Mouse (Mus musculus) small intestine, adult 2 months (tissue): ENCODE measurements around the gene Rph3a. TPM values are rescaled to one million over a fixed set of nuclear protein-coding genes. Genes with fewer than 3 reads are reported as not detected.

Experiments used
- H3K27ac ChIP-seq: fragments of 200-500 bp; 2 replicates; pipeline ENCODE4 v1.5.1; 2012; ENCODE audit warnings: low read depth, low read length, control low read depth, inconsistent platforms; ENCODE audit not compliant: insufficient read depth
- H3K27me3 ChIP-seq: fragments of 200-500 bp; 2 replicates; pipeline ENCODE4 v1.6.1; 2012; ENCODE audit warnings: mild to moderate bottlenecking, moderate library complexity, low read length, inconsistent platforms; ENCODE audit not compliant: control insufficient read depth, insufficient read depth
- H3K36me3 ChIP-seq: fragments of 200-500 bp; 2 replicates; pipeline ENCODE4 v1.6.1; 2012; ENCODE audit warnings: mild to moderate bottlenecking, low read length, control low read depth, inconsistent platforms; ENCODE audit not compliant: control insufficient read depth, insufficient read depth
- H3K4me1 ChIP-seq: fragments of 200-500 bp; 2 replicates; pipeline ENCODE4 v1.6.1; 2012; ENCODE audit warnings: low read length, inconsistent platforms, mixed read lengths; ENCODE audit not compliant: control insufficient read depth, insufficient read depth, insufficient read length
- H3K4me3 ChIP-seq: fragments of 200-500 bp; 2 replicates; pipeline ENCODE4 v1.5.1; 2012; ENCODE audit warnings: low read depth, mild to moderate bottlenecking, control low read depth, inconsistent platforms, low read length, moderate library complexity
- CTCF ChIP-seq: fragments of 200-500 bp; IDR thresholded peaks from 2 replicates; pipeline ENCODE4 v1.5.1; 2012; ENCODE audit warnings: low read depth, mild to moderate bottlenecking, control low read depth, inconsistent platforms, low read length, moderate library complexity, mixed read lengths; ENCODE audit not compliant: insufficient replicate concordance, insufficient read length; ENCODE audit errors: extremely low read depth
- POLR2A ChIP-seq: fragments of 200-500 bp; IDR thresholded peaks from 2 replicates; pipeline ENCODE4 v1.6.1; 2012; ENCODE audit warnings: low read depth, mild to moderate bottlenecking, control low read depth, inconsistent platforms, low read length, moderate library complexity
- WGBS: fragments of 180-500 bp; shearing (Covaris S2); methylation state at CpG from one replicate; pipeline ENCODE4 v1.1.7; 2018; 5-methylcytosine and 5-hydroxymethylcytosine counted together
- polyA plus RNA-seq: library from polyadenylated mRNA; depleted of rRNA; stranded (reverse); fragments of >200 nt; gene quantifications from 2 replicates; pipeline ENCODE4 v1.2.3, GENCODE M21; 2012

The Rph3a gene
- polyA plus RNA-seq, 1 experiment: 0.35 TPM

GRCm38 (mm10) chr5:120966156-120966555 lies 43.7 kb downstream of the Rph3a start:
- Histone ChIP-seq H3K4me3 (no peak overlapping the region), H3K27ac (no peak overlapping the region), H3K4me1 (no peaks in the 10 kb centered on the region), H3K36me3 (no peaks in the 10 kb centered on the region), H3K27me3 (no peaks in the 10 kb centered on the region)
- TF ChIP-seq POLR2A (no peak), CTCF (no peak)
- WGBS: 86% methylated on average over 4 of the region's 4 CpGs

- Histone ChIP-seq H3K27me3 (no peaks in the 10 kb centered on the region), H3K4me1 (no peaks in the 10 kb centered on the region), H3K4me3 (no peak overlapping the region), H3K27ac (no peak overlapping the region), H3K36me3 (no peaks in the 10 kb centered on the region)
- 61% methylated on average over 4 of the region's 4 CpGs for WGBS
- TF ChIP-seq CTCF: no peak
- no peak for TF ChIP-seq POLR2A
Observed at GRCm38 (mm10) chr5:120961004-120961403, 48.9 kb downstream of the Rph3a start.

GRCm38 (mm10) chr5:120953974-120954373 lies 55.9 kb downstream of the Rph3a start:
- WGBS: 28% methylated on average over 5 of the region's 5 CpGs
- no peaks in the 10 kb centered on the region for H3K36me3 ChIP-seq
- no peaks in the 10 kb centered on the region for H3K4me1 ChIP-seq
- H3K27ac ChIP-seq: no peak overlapping the region
- no peak overlapping the region for H3K4me3 ChIP-seq
- H3K27me3 ChIP-seq: no peaks in the 10 kb centered on the region
- peak; percentile 63; the same call in 1 of the 2 replicates for TF ChIP-seq CTCF
- TF ChIP-seq POLR2A: no peak

- Histone ChIP-seq H3K27ac (no peak overlapping the region), H3K4me3 (no peak overlapping the region), H3K36me3 (no peaks in the 10 kb centered on the region), H3K4me1 (no peaks in the 10 kb centered on the region), H3K27me3 (no peaks in the 10 kb centered on the region)
- TF ChIP-seq POLR2A (no peak), CTCF (no peak)
- 56% methylated on average over 10 of the region's 10 CpGs for WGBS
Observed at GRCm38 (mm10) chr5:120952242-120952770, 57.6 kb downstream of the Rph3a start.

GRCm38 (mm10) chr5:120942076-120942475 lies 67.8 kb downstream of the Rph3a start:
- TF ChIP-seq CTCF (no peak), POLR2A (no peak)
- Histone ChIP-seq H3K27me3 (no peaks in the 10 kb centered on the region), H3K36me3 (no peaks in the 10 kb centered on the region), H3K4me3 (no peak overlapping the region), H3K4me1 (no peaks in the 10 kb centered on the region), H3K27ac (no peak overlapping the region)
- 69% methylated on average over 10 of the region's 10 CpGs for WGBS

GRCm38 (mm10) chr5:120938586-120938985 lies 71.3 kb downstream of the Rph3a start:
- WGBS: 34% methylated on average over 8 of the region's 8 CpGs
- Histone ChIP-seq H3K36me3 (no peaks in the 10 kb centered on the region), H3K4me3 (no peak overlapping the region), H3K27me3 (no peaks in the 10 kb centered on the region), H3K27ac (no peak overlapping the region), H3K4me1 (no peaks in the 10 kb centered on the region)
- TF ChIP-seq POLR2A: no peak
- TF ChIP-seq CTCF: no peak

GRCm38 (mm10) chr5:120937841-120938240 lies 72.1 kb downstream of the Rph3a start:
- Histone ChIP-seq H3K36me3 (no peaks in the 10 kb centered on the region), H3K4me1 (no peaks in the 10 kb centered on the region), H3K27me3 (no peaks in the 10 kb centered on the region), H3K27ac (no peak overlapping the region), H3K4me3 (no peak overlapping the region)
- TF ChIP-seq POLR2A: no peak
- no peak for TF ChIP-seq CTCF
- 61% methylated on average over 4 of the region's 4 CpGs for WGBS

GRCm38 (mm10) chr5:120933966-120934365 lies 75.9 kb downstream of the Rph3a start:
- Histone ChIP-seq H3K4me1 (peaks cover 2% of the 10 kb centered on the region; the same call in 1 of the 2 replicates), H3K27ac (no peak overlapping the region), H3K4me3 (no peak overlapping the region), H3K27me3 (no peaks in the 10 kb centered on the region), H3K36me3 (no peaks in the 10 kb centered on the region)
- TF ChIP-seq CTCF (no peak), POLR2A (no peak)
- 53% methylated on average over 5 of the region's 5 CpGs for WGBS
